Mouse (Mus musculus) heart, adult 2 months (tissue): Measurements from ENCODE around the gene Osbpl10. TPM values are rescaled to one million over a fixed set of nuclear protein-coding genes. Genes with fewer than 3 reads are reported as not detected.

Experiments
- DNase-seq, 2 experiments: peaks; one replicate each; pipeline ENCODE4 v3.0.0; 2021
- H3K27ac ChIP-seq: fragments of 200-600 bp; 2 replicates; pipeline ENCODE4 v1.8.1; 2022
- H3K27me3 ChIP-seq: fragments of 200-500 bp; 2 replicates; pipeline ENCODE4 v1.6.1; 2012; ENCODE audit warnings: mild to moderate bottlenecking, low read length, inconsistent platforms, mixed read lengths; ENCODE audit not compliant: control insufficient read depth, insufficient read depth
- H3K36me3 ChIP-seq: fragments of 200-500 bp; 2 replicates; pipeline ENCODE4 v1.6.1; 2012; ENCODE audit warnings: low read length, inconsistent platforms; ENCODE audit not compliant: control insufficient read depth, insufficient read depth
- H3K4me1 ChIP-seq: fragments of 200-500 bp; 2 replicates; pipeline ENCODE4 v1.6.1; 2011; ENCODE audit warnings: low read length; ENCODE audit not compliant: control insufficient read depth, insufficient read depth
- H3K4me3 ChIP-seq: fragments of 200-600 bp; 2 replicates; pipeline ENCODE4 v1.8.1; 2022
- H3K79me2 ChIP-seq: fragments of 200-500 bp; replicated peaks from 2 replicates; pipeline ENCODE4 v1.6.1; 2012; ENCODE audit warnings: mild to moderate bottlenecking, inconsistent platforms, low read length, moderate library complexity, mixed read lengths; ENCODE audit not compliant: control insufficient read depth, insufficient read depth
- H3K9ac ChIP-seq: fragments of 200-500 bp; 2 replicates; pipeline ENCODE4 v1.6.1; 2012; ENCODE audit warnings: low read depth, mild to moderate bottlenecking, control low read depth, inconsistent platforms, low read length, mixed read lengths
- CTCF ChIP-seq: fragments of 200-600 bp; IDR thresholded peaks from 2 replicates; pipeline ENCODE4 v1.8.1; 2022; ENCODE audit warnings: antibody characterized with exemption, mild to moderate bottlenecking, moderate library complexity
- EP300 ChIP-seq: fragments of 200-500 bp; IDR thresholded peaks from 2 replicates; pipeline ENCODE4 v1.6.1; 2011; ENCODE audit warnings: low read depth, low read length, control low read depth; ENCODE audit not compliant: insufficient read depth
- POLR2A ChIP-seq: fragments of 200-500 bp; IDR thresholded peaks from 2 replicates; pipeline ENCODE4 v1.6.1; 2011; ENCODE audit warnings: mild to moderate bottlenecking, low read depth, low read length, control low read depth; ENCODE audit not compliant: insufficient read depth
- WGBS: fragments of 180-500 bp; shearing (Covaris S2); methylation state at CpG from one replicate; pipeline ENCODE4 v1.1.7; 2018; 5-methylcytosine and 5-hydroxymethylcytosine counted together
- intact Hi-C: fragments of 180-260 bp; cut with DNase I; formaldehyde crosslinking; loops from one replicate; pipeline ENCODE4 v1.15.1; 2025
- polyA plus RNA-seq: library from polyadenylated mRNA; depleted of rRNA; stranded (reverse); fragments of >200 nt; gene quantifications from 2 replicates; pipeline ENCODE4 v1.2.3, GENCODE M21; 2012; rRNA removed
- total RNA-seq, 2 experiments: library from RNA; stranded (reverse); gene quantifications; 2 replicates each; pipeline ENCODE4 v1.2.3; 2021

The Osbpl10 gene
- total and polyA plus RNA-seq, 3 experiments = 1.4 to 3.4 (median 2.0) TPM

DNA sequence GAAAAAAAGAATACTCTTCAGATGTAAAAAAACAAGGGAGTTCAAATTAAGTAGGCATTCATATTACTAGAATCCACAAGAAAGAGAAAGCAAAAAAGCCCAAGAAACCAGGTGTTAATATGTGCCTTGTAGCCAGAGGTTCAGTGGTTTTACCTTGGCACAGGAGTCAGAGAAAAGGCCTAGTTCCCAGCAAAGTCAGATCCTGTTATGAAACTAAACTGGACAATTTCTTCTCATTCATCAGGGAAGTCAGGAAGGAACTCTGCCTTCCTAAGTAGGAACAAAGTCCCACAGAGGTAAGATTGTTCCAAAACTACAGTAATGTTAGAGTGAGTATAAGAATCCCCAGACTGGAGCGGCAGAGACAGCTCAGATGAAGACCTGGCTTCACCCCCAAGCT lies 300.3 kb downstream of the Osbpl10 start:
- H3K9ac ChIP-seq = no peak overlapping the region
- TF ChIP-seq POLR2A (no peak), EP300 (no peak), CTCF (no peak)
- peaks cover 4% of the 10 kb centered on the region for H3K36me3 ChIP-seq
- H3K27ac ChIP-seq = no peak overlapping the region
- no peak for DNase-seq
- 79% methylated on average over 1 of the region's 1 CpGs for WGBS
- no peak overlapping the region for H3K4me3 ChIP-seq
- intact Hi-C loops = no loop called here
- peaks cover 4% of the 10 kb centered on the region; the same call in 1 of the 2 replicates for H3K79me2 ChIP-seq
- H3K4me1 ChIP-seq = peaks cover 6% of the 10 kb centered on the region
- H3K27me3 ChIP-seq = no peaks in the 10 kb centered on the region

Other genes starting within 250 kb of the Osbpl10 start
- gene Cmtm6, start 247.5 kb upstream of the Osbpl10 start, total RNA-seq = 10 to 100 TPM; 21.0 to 25.8 TPM
- gene Cmtm6, start 247.5 kb upstream of the Osbpl10 start, polyA plus RNA-seq = 17.9 and 38.0 TPM in 2 replicates
- 10 to 100 TPM; 11.5 to 12.6 TPM for gene Cmtm7, start 196.7 kb upstream of the Osbpl10 start, total RNA-seq
- gene Cmtm7, start 196.7 kb upstream of the Osbpl10 start, polyA plus RNA-seq = 46.6 and 60.2 TPM in 2 replicates
- gene Cmtm8, start 134.4 kb upstream of the Osbpl10 start, total RNA-seq = 10 to 100 TPM; 11.5 to 11.9 TPM
- gene Cmtm8, start 134.4 kb upstream of the Osbpl10 start, polyA plus RNA-seq = 28.7 and 39.4 TPM in 2 replicates
- gene Gpd1l, start 44.6 kb upstream of the Osbpl10 start, total RNA-seq = 10 to 100 TPM; 36.9 to 42.0 TPM
- gene Gpd1l, start 44.6 kb upstream of the Osbpl10 start, polyA plus RNA-seq = 33.3 and 59.3 TPM in 2 replicates
- gene Rps27rt, start 4.2 kb downstream of the Osbpl10 start, total RNA-seq = 10 to 100 TPM; 14.3 to 32.5 TPM
- 23.0 and 46.7 TPM in 2 replicates for gene Rps27rt, start 4.2 kb downstream of the Osbpl10 start, polyA plus RNA-seq